Mouse (Mus musculus) stomach, embryonic 15.5 days (tissue): ENCODE measurements around the gene Fbxl18. TPM values are rescaled to one million over a fixed set of nuclear protein-coding genes. Genes with fewer than 3 reads are reported as not detected.

Experiments
- ATAC-seq: fragments of 200-750 bp; cut with Nextera tagmentation; 2 replicates; pipeline ENCODE4 v1.8.0; 2017; ENCODE audit warnings: low read depth, moderate number of reproducible peaks, moderate TSS enrichment; ENCODE audit not compliant: insufficient read depth, low FRiP score
- H3K27ac ChIP-seq: fragments of 300-500 bp; sonication (generic); 2 replicates; pipeline ENCODE4 v1.5.1; 2015; ENCODE audit warnings: mild to moderate bottlenecking, inconsistent platforms
- H3K27me3 ChIP-seq: fragments of 300-500 bp; sonication (generic); replicated peaks from 2 replicates; pipeline ENCODE4 v1.6.1; 2015; ENCODE audit warnings: inconsistent platforms
- H3K36me3 ChIP-seq: fragments of 300-500 bp; sonication (generic); 2 replicates; pipeline ENCODE4 v1.6.1; 2015; ENCODE audit warnings: inconsistent platforms
- H3K4me1 ChIP-seq: fragments of 300-500 bp; sonication (generic); 2 replicates; pipeline ENCODE4 v1.6.1; 2015; ENCODE audit warnings: inconsistent platforms
- H3K4me2 ChIP-seq: fragments of 300-500 bp; sonication (generic); 2 replicates; pipeline ENCODE4 v1.6.1; 2015; ENCODE audit warnings: mild to moderate bottlenecking, inconsistent platforms
- H3K4me3 ChIP-seq: fragments of 300-500 bp; sonication (generic); replicated peaks from 2 replicates; pipeline ENCODE4 v1.5.1; 2015; ENCODE audit warnings: inconsistent platforms
- H3K9ac ChIP-seq: fragments of 300-500 bp; sonication (generic); 2 replicates; pipeline ENCODE4 v1.6.1; 2015; ENCODE audit warnings: inconsistent platforms
- H3K9me3 ChIP-seq: fragments of 300-500 bp; sonication (generic); 2 replicates; pipeline ENCODE4 v1.6.1; 2016; ENCODE audit warnings: inconsistent platforms
- WGBS: fragments of 180-500 bp; shearing (Covaris S2); methylation state at CpG from one replicate; pipeline ENCODE4 v1.1.7; 2015; 5-methylcytosine and 5-hydroxymethylcytosine counted together
- polyA plus RNA-seq: library from polyadenylated mRNA; unstranded; fragments of >200 nt; fragmentation: Nextera tagmentation; extraction: Ambion mirVana; gene quantifications from 2 replicates; pipeline ENCODE4 v1.2.1, GENCODE M21; 2015

Gene Fbxl18
- polyA plus RNA-seq, 1 experiment from 2014 or later: 12.6 TPM

- no peaks in the 10 kb centered on the region for H3K9me3 ChIP-seq
- no peak overlapping the region for H3K27ac ChIP-seq
- WGBS: 32% methylated on average over 11 of the region's 11 CpGs
- ATAC-seq: peak; percentile 59; the same call in 1 of the 2 replicates
- H3K4me1 ChIP-seq: 0 out of 2 replicates have a peak, but pooled peaks cover 8% of the 10 kb centered on the region
- peaks cover 9% of the 10 kb centered on the region; the same call in 1 of the 2 replicates for H3K36me3 ChIP-seq
- H3K27me3 ChIP-seq: no peaks in the 10 kb centered on the region
- no peak overlapping the region for H3K4me2 ChIP-seq
- H3K9ac ChIP-seq: no peak overlapping the region
- no peak overlapping the region for H3K4me3 ChIP-seq
Measured at GRCm38 (mm10) chr5:142877337-142878280, 17.6 kb downstream of the Fbxl18 start.

DNA sequence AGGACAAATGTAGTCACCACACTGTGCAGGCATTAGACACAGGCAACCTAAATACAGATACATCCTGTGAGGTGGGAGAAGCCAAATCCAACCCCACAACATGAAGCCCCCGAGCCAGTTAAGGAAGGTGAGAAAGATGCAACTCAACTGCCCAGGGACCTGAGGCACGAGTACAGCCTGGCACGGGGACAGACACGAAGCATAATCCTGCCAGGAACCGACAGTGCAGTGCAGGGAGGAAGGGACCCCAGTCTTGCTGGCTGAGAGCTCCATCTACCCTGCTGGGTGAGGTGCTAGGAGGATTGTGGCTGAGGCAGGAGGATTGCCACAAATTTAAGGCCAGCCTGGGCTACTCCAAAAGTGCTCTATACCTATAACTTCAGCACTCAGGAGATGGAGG is 18.3 kb downstream of the Fbxl18 start:
- H3K4me2 ChIP-seq: no peak overlapping the region
- WGBS: 91% methylated on average over 5 of the region's 5 CpGs
- H3K27me3 ChIP-seq: no peaks in the 10 kb centered on the region
- H3K36me3 ChIP-seq: peaks cover 9% of the 10 kb centered on the region; the same call in 1 of the 2 replicates
- 0 out of 2 replicates have a peak, but pooled peaks cover 8% of the 10 kb centered on the region for H3K4me1 ChIP-seq
- H3K9me3 ChIP-seq: no peaks in the 10 kb centered on the region
- no peak overlapping the region for H3K27ac ChIP-seq
- H3K4me3 ChIP-seq: no peak overlapping the region
- no peak overlapping the region for H3K9ac ChIP-seq
- ATAC-seq: no peak

DNA sequence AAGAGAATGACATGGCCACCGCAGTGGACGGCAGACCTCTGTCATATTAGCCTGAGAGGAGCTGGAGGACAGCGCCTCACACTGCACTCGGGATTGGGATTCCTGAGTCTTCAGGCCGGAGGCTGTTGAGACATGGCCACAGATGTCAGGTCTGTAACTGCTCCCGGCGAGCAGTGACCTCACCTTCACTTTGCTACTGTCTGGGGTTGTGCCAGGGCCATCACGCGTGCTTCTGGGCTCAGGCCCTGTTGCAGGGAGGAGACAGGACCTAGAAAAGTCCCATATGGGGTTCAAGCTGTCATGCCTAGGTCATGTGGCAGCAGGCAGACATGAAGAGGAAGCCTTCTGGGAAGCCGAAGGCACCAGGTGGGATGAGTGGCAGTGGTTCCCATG is 19.7 kb downstream of the Fbxl18 start:
- 87% methylated on average over 10 of the region's 10 CpGs for WGBS
- Histone ChIP-seq H3K27ac (no peak overlapping the region), H3K4me3 (no peak overlapping the region), H3K9ac (no peak overlapping the region), H3K4me2 (no peak overlapping the region), H3K36me3 (peaks cover 9% of the 10 kb centered on the region; the same call in 1 of the 2 replicates), H3K9me3 (no peaks in the 10 kb centered on the region), H3K27me3 (no peaks in the 10 kb centered on the region), H3K4me1 (0 out of 2 replicates have a peak, but pooled peaks cover 3% of the 10 kb centered on the region)
- no peak for ATAC-seq

- H3K27me3 ChIP-seq: no peaks in the 10 kb centered on the region
- H3K4me2 ChIP-seq: no peak overlapping the region
- H3K4me1 ChIP-seq: 0 out of 2 replicates have a peak, but pooled peaks cover 3% of the 10 kb centered on the region
- no peak overlapping the region for H3K4me3 ChIP-seq
- no peak overlapping the region for H3K27ac ChIP-seq
- peaks cover 9% of the 10 kb centered on the region; the same call in 1 of the 2 replicates for H3K36me3 ChIP-seq
- no peaks in the 10 kb centered on the region for H3K9me3 ChIP-seq
- no peak overlapping the region for H3K9ac ChIP-seq
- 94% methylated on average over 13 of the region's 13 CpGs for WGBS
- no peak for ATAC-seq
Measured at GRCm38 (mm10) chr5:142874791-142875512, 20.3 kb downstream of the Fbxl18 start.

DNA sequence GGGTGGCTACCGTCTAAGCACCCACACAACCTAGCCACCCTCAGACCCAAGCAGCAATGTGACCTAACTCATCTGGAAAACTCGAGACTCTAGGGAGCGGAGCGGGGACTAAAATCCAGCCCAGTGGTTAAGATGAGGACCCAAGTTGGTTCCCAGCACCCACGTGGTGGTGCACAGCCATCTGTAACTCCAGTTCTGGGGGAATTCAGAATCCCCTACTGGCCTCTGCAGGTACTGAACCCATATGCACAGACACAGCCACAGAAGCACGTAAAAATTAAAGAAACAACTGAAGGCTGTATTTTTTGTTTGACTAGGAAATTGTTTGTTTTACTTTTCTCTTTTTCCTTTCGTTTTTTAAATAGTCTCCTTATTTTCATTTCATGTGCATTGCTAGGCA is 21.5 kb downstream of the Fbxl18 start:
- 94% methylated on average over 7 of the region's 7 CpGs for WGBS
- H3K36me3 ChIP-seq: peaks cover 9% of the 10 kb centered on the region; the same call in 1 of the 2 replicates

GRCm38 (mm10) chr5:142871765-142872164 is 23.5 kb downstream of the Fbxl18 start:
- H3K4me2 ChIP-seq: no peak overlapping the region
- no peaks in the 10 kb centered on the region for H3K9me3 ChIP-seq
- H3K27ac ChIP-seq: no peak overlapping the region
- H3K36me3 ChIP-seq: peaks cover 11% of the 10 kb centered on the region; the same call in 1 of the 2 replicates
- H3K4me3 ChIP-seq: no peak overlapping the region
- WGBS: 57% methylated on average over 12 of the region's 12 CpGs
- no peak for ATAC-seq
- no peaks in the 10 kb centered on the region for H3K27me3 ChIP-seq
- no peak overlapping the region for H3K9ac ChIP-seq
- H3K4me1 ChIP-seq: no peaks in the 10 kb centered on the region

More for the DNA sequence above, 21.5 kb downstream of the Fbxl18 start:
- H3K4me3 ChIP-seq: no peak overlapping the region
- H3K4me1 ChIP-seq: 0 out of 2 replicates have a peak, but pooled peaks cover 3% of the 10 kb centered on the region
- H3K27ac ChIP-seq: no peak overlapping the region
- no peak overlapping the region for H3K4me2 ChIP-seq
- no peaks in the 10 kb centered on the region for H3K27me3 ChIP-seq
- ATAC-seq: no peak
- H3K9ac ChIP-seq: no peak overlapping the region
- no peaks in the 10 kb centered on the region for H3K9me3 ChIP-seq

GRCm38 (mm10) chr5:142869463-142869862 is 25.8 kb downstream of the Fbxl18 start:
- no peak overlapping the region for H3K4me3 ChIP-seq
- H3K9ac ChIP-seq: no peak overlapping the region
- H3K36me3 ChIP-seq: peaks cover 6% of the 10 kb centered on the region; the same call in 1 of the 2 replicates
- ATAC-seq: no peak
- H3K9me3 ChIP-seq: no peaks in the 10 kb centered on the region
- 69% methylated on average over 13 of the region's 13 CpGs for WGBS
- H3K27ac ChIP-seq: no peak overlapping the region
- no peaks in the 10 kb centered on the region for H3K27me3 ChIP-seq
- H3K4me1 ChIP-seq: no peaks in the 10 kb centered on the region
- H3K4me2 ChIP-seq: no peak overlapping the region

DNA sequence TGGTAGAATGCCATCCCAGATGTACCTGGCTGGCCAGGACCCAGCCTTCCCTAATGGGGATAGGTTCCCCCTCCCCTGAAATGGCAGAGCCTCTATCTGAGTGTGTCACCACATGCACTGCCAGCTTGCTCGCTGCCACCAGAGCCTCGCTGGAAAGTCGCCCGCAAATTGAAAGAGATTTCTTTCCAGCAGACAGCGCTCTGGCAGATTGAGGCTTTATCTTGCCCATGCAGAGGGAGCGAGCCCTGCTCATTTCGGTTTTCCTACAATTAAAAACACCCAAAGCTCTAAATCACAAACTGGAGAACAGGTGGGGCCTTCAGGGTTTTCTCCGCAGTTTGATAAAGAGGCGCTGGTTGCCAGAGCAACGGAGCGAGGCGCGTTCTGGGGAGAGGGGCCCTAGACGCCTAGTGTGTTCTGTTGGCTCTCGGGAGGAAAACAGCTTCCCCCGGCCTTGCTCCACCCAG is 37.4 kb downstream of the Fbxl18 start:
- Histone ChIP-seq H3K36me3 (no peaks in the 10 kb centered on the region), H3K4me3 (no peak overlapping the region), H3K27me3 (no peaks in the 10 kb centered on the region), H3K4me1 (peaks cover 4% of the 10 kb centered on the region; the same call in 1 of the 2 replicates), H3K4me2 (no peak overlapping the region), H3K9me3 (no peaks in the 10 kb centered on the region), H3K27ac (no peak overlapping the region), H3K9ac (no peak overlapping the region)
- ATAC-seq: no peak
- 39% methylated on average over 16 of the region's 16 CpGs for WGBS

- no peaks in the 10 kb centered on the region for H3K27me3 ChIP-seq
- no peaks in the 10 kb centered on the region; the same call in 1 of the 2 replicates for H3K4me1 ChIP-seq
- H3K9ac ChIP-seq: no peak overlapping the region
- 81% methylated on average over 4 of the region's 4 CpGs for WGBS
- H3K4me2 ChIP-seq: no peak overlapping the region
- no peaks in the 10 kb centered on the region for H3K36me3 ChIP-seq
- ATAC-seq: no peak
- no peak overlapping the region for H3K4me3 ChIP-seq
- no peaks in the 10 kb centered on the region for H3K9me3 ChIP-seq
- H3K27ac ChIP-seq: no peak overlapping the region
Measured at GRCm38 (mm10) chr5:142856408-142856807, 38.8 kb downstream of the Fbxl18 start.

- H3K36me3 ChIP-seq: no peaks in the 10 kb centered on the region
- no peaks in the 10 kb centered on the region for H3K27me3 ChIP-seq
- no peak for ATAC-seq
- H3K4me1 ChIP-seq: no peaks in the 10 kb centered on the region; the same call in 1 of the 2 replicates
- H3K4me3 ChIP-seq: no peak overlapping the region
- 81% methylated on average over 10 of the region's 10 CpGs for WGBS
- H3K27ac ChIP-seq: no peak overlapping the region
- no peak overlapping the region for H3K4me2 ChIP-seq
- no peak overlapping the region for H3K9ac ChIP-seq
- no peaks in the 10 kb centered on the region for H3K9me3 ChIP-seq
Measured at GRCm38 (mm10) chr5:142854877-142855276, 40.3 kb downstream of the Fbxl18 start.

- no peak overlapping the region for H3K4me2 ChIP-seq
- ATAC-seq: no peak
- WGBS: 68% methylated on average over 6 of the region's 6 CpGs
Measured at GRCm38 (mm10) chr5:142853585-142853984, 41.6 kb downstream of the Fbxl18 start.

More at GRCm38 (mm10) chr5:142853585-142853984, 41.6 kb downstream of the Fbxl18 start:
- no peaks in the 10 kb centered on the region for H3K27me3 ChIP-seq
- no peak overlapping the region for H3K4me3 ChIP-seq
- no peaks in the 10 kb centered on the region; the same call in 1 of the 2 replicates for H3K4me1 ChIP-seq
- H3K9me3 ChIP-seq: no peaks in the 10 kb centered on the region
- no peak overlapping the region for H3K27ac ChIP-seq
- H3K9ac ChIP-seq: no peak overlapping the region
- no peaks in the 10 kb centered on the region for H3K36me3 ChIP-seq
